Mouse (Mus musculus): ENCODE data around the gene Sorcs2. TPM values are rescaled to one million over a fixed set of nuclear protein-coding genes. Genes with fewer than 3 reads are reported as not detected.
A peak's percentile ranks its signal among the peaks of the same experiment; 100 is the strongest.

Sorcs2 gene
- not detected in 2 replicates for polyA plus RNA-seq (2012; ENCODE audit: insufficient read depth, insufficient read length, low replicate concordance, missing spikeins)

GRCm38 (mm10) chr5:36397837-36398282 lies at the start of gene Sorcs2:
Gene Sorcs2, minus strand, starts transcription at chr5:36398139.
- TF ChIP-seq POLR2A (IDR thresholded peaks at IDR 0.05; ENCODE audit: insufficient read depth, low read depth, low read length) (0 out of 2 replicates have a peak, but pooled peaks have one; percentile 32), CTCF (IDR thresholded peaks at IDR 0.05; ENCODE audit: insufficient read depth, low read depth, low read length) (peak; percentile 73)
- peaks cover 29% of the 10 kb centered on the region for H3K4me1 ChIP-seq (ENCODE audit: control insufficient read depth, insufficient read depth, low read length)
- WGBS: under 1% methylated on average over 44 of the region's 45 CpGs
- H3K27ac ChIP-seq (ENCODE audit: insufficient read depth, low read depth, low read length): peak within 1 kb of the TSS; percentile 5; the same call in 1 of the 2 replicates
- H3K4me3 ChIP-seq (ENCODE audit: insufficient read depth, low read depth, low read length): peak within 1 kb of the TSS; percentile 88

- H3K4me1 ChIP-seq (ENCODE audit: control insufficient read depth, insufficient read depth, low read length): peaks cover 9% of the 10 kb centered on the region
- TF ChIP-seq POLR2A (IDR thresholded peaks at IDR 0.05; ENCODE audit: insufficient read depth, low read depth, low read length) (no peak), CTCF (IDR thresholded peaks at IDR 0.05; ENCODE audit: insufficient read depth, low read depth, low read length) (no peak)
These were observed 48.4 kb upstream of the Sorcs2 start for GRCm38 (mm10) chr5:36446166-36446890.

DNA sequence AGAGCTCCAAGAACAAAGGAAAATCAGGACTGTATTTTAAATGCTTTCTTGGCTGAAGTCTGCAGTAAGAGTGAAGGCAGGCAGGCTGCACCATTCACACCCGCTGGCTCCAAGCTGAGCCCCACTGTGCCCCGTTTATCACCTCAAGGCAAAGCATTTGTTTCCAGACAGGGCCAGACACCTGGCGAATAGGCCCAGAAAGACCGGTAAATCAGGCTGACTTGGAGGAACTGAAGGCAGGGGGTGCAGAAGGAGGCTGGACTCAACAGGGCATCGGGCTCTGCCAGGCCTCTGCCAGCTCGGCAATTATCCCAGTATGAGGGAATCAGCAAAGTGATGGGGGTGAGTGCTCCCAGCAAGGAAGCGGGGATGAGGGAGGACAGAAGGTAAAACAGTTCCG lies 47.1 kb upstream of the Sorcs2 start:
- WGBS: 36% methylated on average over 8 of the region's 8 CpGs

More at GRCm38 (mm10) chr5:36446166-36446890, 48.4 kb upstream of the Sorcs2 start:
- WGBS: 77% methylated on average over 9 of the region's 9 CpGs
- Histone ChIP-seq H3K27ac (ENCODE audit: insufficient read depth, low read depth, low read length) (no peak overlapping the region), H3K4me3 (ENCODE audit: insufficient read depth, low read depth, low read length) (no peak overlapping the region)

GRCm38 (mm10) chr5:36444611-36445010 lies 46.7 kb upstream of the Sorcs2 start:
- Histone ChIP-seq H3K4me3 (ENCODE audit: insufficient read depth, low read depth, low read length) (no peak overlapping the region), H3K4me1 (ENCODE audit: control insufficient read depth, insufficient read depth, low read length) (peaks cover 9% of the 10 kb centered on the region), H3K27ac (ENCODE audit: insufficient read depth, low read depth, low read length) (no peak overlapping the region)
- WGBS: 78% methylated on average over 4 of the region's 4 CpGs
- no peak for TF ChIP-seq POLR2A (IDR thresholded peaks at IDR 0.05; ENCODE audit: insufficient read depth, low read depth, low read length)

More for the DNA sequence above, 47.1 kb upstream of the Sorcs2 start:
- Histone ChIP-seq H3K4me1 (ENCODE audit: control insufficient read depth, insufficient read depth, low read length) (peaks cover 9% of the 10 kb centered on the region), H3K4me3 (ENCODE audit: insufficient read depth, low read depth, low read length) (no peak overlapping the region), H3K27ac (ENCODE audit: insufficient read depth, low read depth, low read length) (no peak overlapping the region)
- TF ChIP-seq CTCF (IDR thresholded peaks at IDR 0.05; ENCODE audit: insufficient read depth, low read depth, low read length): no peak
- no peak for TF ChIP-seq POLR2A (IDR thresholded peaks at IDR 0.05; ENCODE audit: insufficient read depth, low read depth, low read length)

DNA sequence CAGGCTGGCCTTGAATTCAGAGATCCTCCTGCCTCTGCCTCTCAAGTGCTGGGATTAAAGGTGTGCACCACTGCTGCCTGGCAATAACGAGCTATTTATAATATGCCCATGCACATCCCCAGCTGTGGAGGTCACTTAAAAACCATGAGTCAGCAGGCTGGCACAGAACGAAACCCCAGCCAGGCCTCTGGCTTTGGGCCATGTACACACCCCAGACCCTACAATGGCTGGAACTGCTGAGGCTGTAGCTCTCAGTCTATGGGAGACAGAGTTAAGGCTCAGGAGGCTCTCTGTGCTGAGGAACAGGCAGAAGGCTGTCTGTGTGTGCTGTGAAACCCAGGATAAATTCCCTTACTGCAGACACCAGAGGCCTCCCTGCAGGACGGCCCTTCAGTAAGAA lies 42.8 kb upstream of the Sorcs2 start:
- Histone ChIP-seq H3K4me1 (ENCODE audit: control insufficient read depth, insufficient read depth, low read length) (peaks cover 9% of the 10 kb centered on the region), H3K27ac (ENCODE audit: insufficient read depth, low read depth, low read length) (no peak overlapping the region), H3K4me3 (ENCODE audit: insufficient read depth, low read depth, low read length) (no peak overlapping the region)
- WGBS: 56% methylated on average over 3 of the region's 3 CpGs
- TF ChIP-seq POLR2A (IDR thresholded peaks at IDR 0.05; ENCODE audit: insufficient read depth, low read depth, low read length) (no peak), CTCF (IDR thresholded peaks at IDR 0.05; ENCODE audit: insufficient read depth, low read depth, low read length) (no peak)

DNA sequence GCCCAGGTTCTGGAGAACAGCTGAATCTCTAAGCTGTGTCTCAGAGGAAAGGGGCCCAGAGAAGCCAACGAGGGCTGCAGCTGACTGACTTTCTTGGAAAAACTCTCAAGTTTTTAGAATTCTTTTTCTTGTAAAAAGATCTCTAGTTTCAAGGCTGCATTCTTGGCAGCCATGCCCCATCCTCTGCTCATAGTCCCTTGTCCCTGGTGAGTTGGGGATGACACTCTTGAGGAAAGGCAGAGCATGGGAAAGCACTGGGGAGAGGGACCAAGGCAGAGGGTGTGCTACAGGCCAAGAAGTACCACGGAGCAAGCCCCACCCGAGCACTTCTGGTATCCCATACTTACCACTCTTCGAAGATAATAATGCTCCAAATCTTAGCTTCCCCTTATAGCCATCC lies 38.9 kb upstream of the Sorcs2 start:
- Histone ChIP-seq H3K27ac (ENCODE audit: insufficient read depth, low read depth, low read length) (no peak overlapping the region), H3K4me3 (ENCODE audit: insufficient read depth, low read depth, low read length) (no peak overlapping the region), H3K4me1 (ENCODE audit: control insufficient read depth, insufficient read depth, low read length) (no peaks in the 10 kb centered on the region)
- TF ChIP-seq CTCF (IDR thresholded peaks at IDR 0.05; ENCODE audit: insufficient read depth, low read depth, low read length) (no peak), POLR2A (IDR thresholded peaks at IDR 0.05; ENCODE audit: insufficient read depth, low read depth, low read length) (no peak)
- WGBS: 89% methylated on average over 4 of the region's 4 CpGs

- 75% methylated on average over 9 of the region's 9 CpGs for WGBS
- no peak for TF ChIP-seq CTCF (IDR thresholded peaks at IDR 0.05; ENCODE audit: insufficient read depth, low read depth, low read length)
- no peak for TF ChIP-seq POLR2A (IDR thresholded peaks at IDR 0.05; ENCODE audit: insufficient read depth, low read depth, low read length)
- Histone ChIP-seq H3K27ac (ENCODE audit: insufficient read depth, low read depth, low read length) (no peak overlapping the region), H3K4me3 (ENCODE audit: insufficient read depth, low read depth, low read length) (no peak overlapping the region), H3K4me1 (ENCODE audit: control insufficient read depth, insufficient read depth, low read length) (no peaks in the 10 kb centered on the region)
These were observed 36.5 kb upstream of the Sorcs2 start for GRCm38 (mm10) chr5:36434398-36434967.

- no peak overlapping the region for H3K4me3 ChIP-seq (ENCODE audit: insufficient read depth, low read depth, low read length)
- TF ChIP-seq POLR2A (IDR thresholded peaks at IDR 0.05; ENCODE audit: insufficient read depth, low read depth, low read length) (no peak), CTCF (IDR thresholded peaks at IDR 0.05; ENCODE audit: insufficient read depth, low read depth, low read length) (no peak)
- 67% methylated on average over 2 of the region's 2 CpGs for WGBS
- H3K4me1 ChIP-seq (ENCODE audit: control insufficient read depth, insufficient read depth, low read length): no peaks in the 10 kb centered on the region; the same call in 1 of the 2 replicates
- no peak overlapping the region for H3K27ac ChIP-seq (ENCODE audit: insufficient read depth, low read depth, low read length)
These were observed 33.8 kb upstream of the Sorcs2 start for GRCm38 (mm10) chr5:36431711-36432110.

DNA sequence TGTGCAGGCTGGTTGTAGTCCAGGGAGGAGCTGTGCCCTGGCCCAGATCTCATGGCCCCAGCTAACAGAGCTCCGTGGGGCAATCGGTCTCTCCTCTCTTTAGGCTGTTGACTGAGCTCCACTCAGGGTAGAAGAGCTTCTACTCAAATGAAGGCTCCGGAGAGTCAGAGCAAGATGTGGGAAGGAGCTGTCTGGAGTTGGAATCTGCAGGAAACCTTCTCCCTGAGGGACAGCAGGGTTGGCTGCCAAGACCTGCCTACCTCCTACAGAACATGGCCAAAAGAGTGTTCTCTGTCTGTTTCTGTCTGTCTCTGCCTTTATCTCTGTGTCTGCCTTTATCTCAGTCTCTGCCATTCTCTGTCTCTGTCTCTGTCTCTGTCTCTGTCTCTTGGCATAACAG lies 31.6 kb upstream of the Sorcs2 start:
- Histone ChIP-seq H3K27ac (ENCODE audit: insufficient read depth, low read depth, low read length) (no peak overlapping the region), H3K4me3 (ENCODE audit: insufficient read depth, low read depth, low read length) (no peak overlapping the region), H3K4me1 (ENCODE audit: control insufficient read depth, insufficient read depth, low read length) (no peaks in the 10 kb centered on the region; the same call in 1 of the 2 replicates)
- TF ChIP-seq POLR2A (IDR thresholded peaks at IDR 0.05; ENCODE audit: insufficient read depth, low read depth, low read length) (no peak), CTCF (IDR thresholded peaks at IDR 0.05; ENCODE audit: insufficient read depth, low read depth, low read length) (no peak)
- 81% methylated on average over 3 of the region's 3 CpGs for WGBS

Data from olfactory bulb, adult 2 months (tissue).